Mouse (Mus musculus) ES-Bruce4 (cell line): ENCODE data around the gene Glo1.

Source experiments
- CTCF ChIP-seq: IDR thresholded peaks from one replicate; pipeline ENCODE4 v1.8.1; 2011; ENCODE audit warnings: low read depth, low read length
- EP300 ChIP-seq: IDR thresholded peaks from 2 replicates; pipeline ENCODE4 v1.6.1; 2011; ENCODE audit warnings: low read depth, low read length; ENCODE audit not compliant: insufficient read depth
- POLR2A ChIP-seq: IDR thresholded peaks from one replicate; pipeline ENCODE4 v1.8.1; 2011; ENCODE audit warnings: low read length; ENCODE audit not compliant: insufficient read depth

GRCm38 (mm10) chr17:30653010-30653409, 26.3 kb upstream of the Glo1 start:
- no peak for TF ChIP-seq POLR2A
- TF ChIP-seq CTCF, result peak; percentile 52
- no peak for TF ChIP-seq EP300
